Mouse (Mus musculus) left cerebral cortex, adult 18-20 months (tissue): ENCODE data around the gene Krtdap. TPM values are rescaled to one million over a fixed set of nuclear protein-coding genes. Genes with fewer than 3 reads are reported as not detected.
"Not testable (repeated sequence)": the region's sequence is repeated elsewhere in the genome, so short reads cannot be mapped to it uniquely, and the experiment has no call there.

ENCODE experiments used
- DNase-seq, 2 experiments: peaks; one replicate each; pipeline ENCODE4 v3.0.0; 2021 to 2022; ENCODE audit warnings: low spot score in 2 of 2, mixed read lengths in 1 of 2
- total RNA-seq, 2 experiments: library from RNA; stranded (reverse); gene quantifications; 2 replicates each; pipeline ENCODE4 v1.2.3; 2021

The Krtdap gene
- total RNA-seq, 2 experiments from 2014 or later: not detected

DNA sequence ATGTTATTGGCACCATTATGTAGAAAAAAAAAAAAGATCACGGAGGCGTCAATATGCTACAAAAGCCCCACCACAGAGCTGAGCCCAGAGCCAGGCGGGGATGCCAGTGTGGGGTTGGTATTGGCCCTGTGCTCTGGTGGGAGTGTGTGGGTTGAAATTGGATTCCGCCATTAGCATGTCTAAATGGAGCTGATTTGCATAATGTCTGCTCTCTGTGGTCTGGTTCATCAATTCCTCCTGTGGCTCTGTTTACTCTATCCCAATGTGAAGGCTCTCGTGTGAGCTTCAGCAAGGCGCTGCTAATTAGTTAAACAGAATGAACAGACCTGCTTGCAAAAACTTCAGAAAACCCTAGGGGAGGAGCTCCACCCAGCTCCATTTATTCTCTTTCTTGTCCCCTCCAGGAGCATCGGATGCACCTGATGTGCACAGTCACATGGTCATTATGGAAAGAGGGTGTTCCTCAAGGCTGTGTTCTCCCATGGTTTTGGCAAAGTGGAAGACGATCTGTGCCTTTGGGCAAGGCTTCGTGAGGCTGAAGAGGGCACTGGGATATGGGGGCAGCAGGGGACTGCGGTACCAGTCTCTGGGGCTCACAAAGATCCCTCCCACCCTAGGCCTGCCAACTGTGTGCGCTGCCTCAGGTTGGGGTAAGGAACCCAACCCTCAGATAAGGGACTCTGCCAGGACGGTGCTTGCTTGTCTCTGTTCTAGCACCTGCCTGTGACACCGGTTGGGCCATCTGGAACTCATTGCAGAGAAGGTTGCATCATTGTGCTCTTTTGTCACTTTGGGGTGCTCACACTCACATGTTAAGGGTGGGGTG is 1.8 kb upstream of the Krtdap start:
- DNase-seq: no peak

DNA sequence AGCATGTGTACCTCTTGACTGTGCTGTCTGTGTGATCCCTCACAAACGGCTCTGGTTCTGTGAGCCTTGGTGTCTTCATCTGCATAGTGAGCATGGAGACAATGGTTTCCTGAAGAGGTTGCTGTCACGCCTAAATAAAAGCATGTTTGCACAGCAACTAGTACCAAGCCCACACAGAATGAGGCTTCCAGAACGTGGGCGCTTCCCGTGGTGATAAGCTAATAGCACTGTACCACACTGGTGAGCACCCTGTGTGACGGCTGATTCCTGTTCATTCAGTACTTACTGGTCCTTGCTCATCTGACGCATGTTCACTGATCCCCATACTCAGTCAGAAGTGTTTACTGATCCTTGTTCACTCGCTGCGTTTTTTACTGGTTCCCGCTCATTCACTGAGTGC is 2.4 kb downstream of the Krtdap start:
- DNase-seq: no peak

DNA sequence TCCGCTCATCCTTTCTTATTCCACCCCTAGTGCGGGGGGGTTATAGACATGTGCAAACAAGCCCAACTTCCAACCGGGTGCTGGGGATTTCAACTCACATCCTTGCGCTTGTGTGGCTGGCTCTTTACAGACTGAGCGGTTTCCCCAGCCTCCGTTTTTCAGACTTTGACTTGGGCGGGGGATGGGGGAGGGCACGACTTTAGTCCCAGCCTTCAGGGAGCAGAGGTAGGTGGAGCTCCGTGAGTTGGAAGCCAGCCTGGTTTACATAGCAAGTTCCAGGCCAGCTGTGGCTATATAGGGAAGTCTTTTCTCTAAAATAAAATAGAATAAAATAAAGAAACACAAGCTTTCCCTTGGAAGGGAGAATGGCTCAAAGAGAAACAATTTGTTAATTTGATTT is 4.2 kb downstream of the Krtdap start:
- no peak for DNase-seq

DNA sequence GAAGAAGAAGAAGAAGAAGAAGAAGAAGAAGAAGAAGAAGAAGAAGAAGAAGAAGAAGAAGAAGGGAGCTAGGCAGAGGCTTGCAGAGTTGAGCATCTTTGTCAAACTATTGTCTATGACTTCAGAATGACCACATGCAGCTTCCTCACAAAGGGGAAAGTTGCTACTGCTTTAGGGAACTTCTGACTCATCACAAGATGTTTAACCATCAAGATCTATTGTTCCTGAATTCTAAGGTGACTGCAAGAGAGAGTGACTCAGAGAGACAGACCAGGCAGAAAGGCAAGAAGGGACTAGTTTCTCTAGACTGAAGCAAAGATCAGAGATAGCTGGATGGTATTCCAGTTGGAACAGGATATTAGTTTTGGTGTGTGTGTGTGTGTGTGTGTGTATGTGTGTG is 7.2 kb downstream of the Krtdap start:
- no peak for DNase-seq

DNA sequence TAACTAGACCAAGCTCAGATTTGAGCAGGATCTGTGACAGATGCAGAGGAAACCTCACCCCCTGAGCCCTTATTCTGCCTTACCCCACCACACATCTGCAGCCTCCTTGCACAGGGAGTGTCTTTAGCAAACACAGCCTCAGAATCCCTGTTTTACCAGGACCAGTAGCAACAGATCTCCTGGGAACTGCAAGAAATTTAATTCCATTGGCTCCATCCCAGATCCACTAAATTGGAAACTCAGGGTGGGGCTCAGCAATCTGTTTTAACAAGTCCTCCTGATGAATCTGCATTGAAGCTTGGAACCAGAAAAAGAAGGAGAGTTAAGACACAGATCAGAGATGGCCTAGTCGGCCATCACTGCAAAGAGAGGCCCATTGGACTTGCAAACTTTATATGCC is 9.1 kb downstream of the Krtdap start:
- peak in 1 of 2 experiments; percentile 16 for DNase-seq

DNA sequence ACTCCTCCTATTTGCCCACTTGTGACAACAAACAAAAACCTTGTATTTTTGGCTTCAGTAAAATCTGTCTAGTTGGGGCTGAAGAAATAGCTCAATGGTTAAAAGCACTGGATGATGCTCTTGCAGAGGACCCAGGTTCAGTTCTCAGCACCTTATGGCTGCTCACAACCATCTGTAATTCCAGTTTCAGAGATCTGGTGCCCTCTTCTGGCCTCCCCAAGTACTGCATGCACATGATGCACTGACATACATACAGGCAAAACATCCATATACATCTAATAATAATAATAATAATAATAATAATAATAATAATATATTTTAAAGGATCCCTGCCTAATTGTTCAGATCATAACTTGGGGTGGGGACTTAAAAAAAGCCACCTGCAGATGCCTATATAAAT is 13.0 kb downstream of the Krtdap start:
- DNase-seq: no peak

DNA sequence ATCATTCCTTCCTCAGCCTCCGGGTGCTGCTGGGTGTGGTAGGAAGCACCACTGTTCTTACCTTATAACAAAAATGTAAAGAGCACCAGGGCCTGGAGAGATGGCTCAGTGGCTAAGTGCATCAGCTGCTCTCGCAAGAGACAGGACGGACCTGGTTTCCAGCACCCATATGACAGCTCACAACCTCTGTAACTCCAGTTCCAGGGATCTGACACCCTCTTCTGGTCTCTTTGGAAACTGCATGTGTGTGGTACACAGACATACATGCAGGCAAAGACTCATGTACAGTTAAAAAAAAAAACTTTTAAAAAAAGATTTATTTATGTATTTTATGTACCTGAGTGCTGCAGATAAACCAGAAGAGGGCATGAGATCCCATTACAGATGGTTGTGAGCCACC is 15.6 kb downstream of the Krtdap start:
- DNase-seq: no peak

DNA sequence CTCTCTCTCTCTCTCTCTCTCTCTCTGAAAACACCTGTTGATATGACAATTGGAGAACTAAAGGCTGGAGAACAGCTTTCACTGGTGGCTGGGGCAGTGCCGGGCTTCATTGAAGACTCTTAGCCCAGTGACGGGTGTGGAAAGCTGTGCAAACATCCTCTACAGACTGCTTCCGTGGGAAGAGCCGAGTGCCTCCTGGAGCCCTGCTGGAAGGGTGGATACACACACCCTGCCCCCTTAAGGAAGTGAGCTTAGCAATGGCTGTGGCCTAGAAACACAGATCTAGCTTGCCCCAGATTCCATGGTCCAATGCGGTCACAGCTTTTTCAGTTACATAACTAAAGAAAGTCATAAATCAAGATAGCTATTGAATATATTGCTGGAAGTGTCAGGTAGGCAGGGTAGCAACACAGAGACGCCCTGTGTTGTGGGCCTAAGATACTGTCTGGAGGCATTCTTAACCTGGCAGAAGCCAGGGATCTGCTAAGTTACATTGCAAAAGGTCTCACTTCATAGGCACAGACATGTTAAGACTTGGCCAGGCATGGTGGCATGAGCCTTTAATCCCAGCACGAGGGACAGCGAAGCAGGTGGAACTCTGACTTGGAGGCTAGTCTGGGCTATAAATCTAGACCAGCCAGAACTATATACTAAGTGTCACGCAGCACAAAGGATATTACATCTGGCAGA is 16.5 kb downstream of the Krtdap start:
- DNase-seq: no peak

DNA sequence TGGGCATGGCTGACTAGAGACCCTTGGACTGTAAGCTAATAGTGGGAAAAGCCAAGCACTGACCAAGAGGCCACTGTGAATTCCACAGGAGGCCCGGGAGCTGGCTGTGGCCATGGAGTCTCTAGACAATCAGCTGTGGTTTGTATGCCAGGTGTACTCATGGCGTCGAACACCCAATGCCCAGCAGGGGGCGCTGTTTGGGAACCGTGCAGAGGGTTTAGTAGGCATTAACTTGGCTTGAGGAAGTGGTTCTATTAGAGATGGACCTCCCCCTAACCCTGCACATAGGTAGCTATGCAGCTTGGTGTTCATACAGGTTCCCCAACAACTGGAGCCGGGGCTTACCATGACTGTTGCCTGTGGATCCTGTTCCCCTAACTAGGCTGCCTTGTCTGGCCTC is 18.2 kb downstream of the Krtdap start:
- DNase-seq: no peak

DNA sequence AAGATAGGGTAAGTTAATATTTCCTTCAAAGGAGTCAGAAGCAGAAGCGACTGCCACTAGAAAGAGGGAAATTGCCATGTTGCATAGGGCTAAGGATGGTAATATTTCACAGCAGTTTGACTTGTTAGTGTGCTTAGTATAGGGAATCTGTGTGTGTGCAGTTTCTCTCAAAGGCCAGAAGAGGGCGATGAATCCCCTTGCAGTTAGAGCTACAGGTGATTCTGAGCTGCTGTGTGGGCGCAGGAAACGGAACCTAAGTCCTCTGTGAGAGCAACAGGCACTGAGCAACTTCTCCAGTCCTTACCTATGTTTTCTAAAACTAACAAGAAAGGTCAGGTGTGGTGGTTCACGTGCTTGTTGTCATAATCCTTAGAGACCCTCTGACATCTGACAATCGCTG is 22.6 kb downstream of the Krtdap start:
- DNase-seq: no peak

DNA sequence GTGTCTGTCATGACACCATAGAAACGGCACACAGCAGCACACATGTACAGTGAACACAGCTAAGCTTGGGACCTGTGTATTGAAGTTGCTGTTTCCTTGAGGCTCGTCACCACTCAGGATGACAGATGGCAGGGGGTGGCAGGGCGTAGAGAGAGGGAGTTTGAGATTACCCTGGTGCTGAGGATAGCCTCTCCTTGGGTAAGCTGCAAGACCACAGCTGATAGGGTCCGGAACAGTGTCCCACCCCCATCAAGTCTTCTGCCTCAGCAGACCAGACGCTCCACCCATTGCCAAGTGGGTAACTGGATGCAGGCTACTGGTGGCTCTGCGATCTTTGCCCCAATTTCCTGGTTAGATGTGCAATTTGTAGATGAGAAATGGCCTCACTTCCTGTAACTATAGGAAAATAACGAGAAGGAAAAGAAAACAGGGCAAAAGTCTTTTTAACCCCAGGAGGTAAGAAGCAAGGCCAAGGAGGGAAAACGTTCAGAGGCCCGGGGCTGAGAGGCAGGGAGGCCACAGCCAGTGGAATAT is 24.1 kb downstream of the Krtdap start:
- DNase-seq: no peak

DNA sequence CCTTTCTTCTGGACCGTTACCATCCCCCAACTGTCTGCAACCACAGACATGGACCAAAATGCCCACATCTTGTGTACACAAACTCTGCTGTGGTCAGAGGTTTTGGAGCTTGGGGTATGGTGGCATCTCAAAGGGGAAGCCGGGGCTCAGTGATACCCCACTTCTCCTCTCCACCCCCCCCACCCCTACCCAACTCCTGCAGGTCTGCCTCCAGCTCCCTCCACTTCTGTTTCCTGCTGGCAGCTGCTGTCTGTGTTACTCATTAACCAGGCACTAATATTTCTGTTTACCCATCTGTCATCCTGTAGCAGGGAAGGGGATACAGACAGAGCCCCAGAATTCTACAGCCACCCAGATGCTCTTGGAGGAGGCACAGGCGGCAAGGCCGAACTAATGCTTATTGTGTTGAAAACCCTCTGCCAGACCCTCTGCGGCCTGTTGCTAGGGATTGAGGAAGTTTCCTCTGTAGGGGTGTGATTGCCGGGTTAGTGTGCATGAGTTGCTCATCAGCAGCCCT is 24.7 kb downstream of the Krtdap start:
- DNase-seq: no peak

DNA sequence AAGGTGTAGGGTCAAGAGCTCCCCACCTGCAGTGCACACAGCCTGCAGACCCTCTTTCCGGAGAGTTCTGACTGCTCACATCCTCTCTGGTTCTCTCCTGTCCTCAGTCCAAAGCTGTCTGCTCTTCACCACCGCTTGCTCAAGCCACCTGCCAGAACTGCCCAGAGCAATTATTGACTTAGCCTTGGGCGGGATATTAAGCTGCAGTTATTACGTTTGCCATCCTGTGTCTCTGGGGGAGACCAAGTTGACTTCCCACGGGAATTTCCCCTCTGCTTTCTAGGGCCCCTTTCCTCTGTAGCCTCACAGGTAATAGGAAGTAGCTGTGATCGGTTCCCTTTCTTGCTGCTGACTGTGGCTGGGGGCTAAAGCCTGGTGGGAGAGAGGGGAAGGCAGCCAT is 32.4 kb downstream of the Krtdap start:
- DNase-seq: no peak

DNA sequence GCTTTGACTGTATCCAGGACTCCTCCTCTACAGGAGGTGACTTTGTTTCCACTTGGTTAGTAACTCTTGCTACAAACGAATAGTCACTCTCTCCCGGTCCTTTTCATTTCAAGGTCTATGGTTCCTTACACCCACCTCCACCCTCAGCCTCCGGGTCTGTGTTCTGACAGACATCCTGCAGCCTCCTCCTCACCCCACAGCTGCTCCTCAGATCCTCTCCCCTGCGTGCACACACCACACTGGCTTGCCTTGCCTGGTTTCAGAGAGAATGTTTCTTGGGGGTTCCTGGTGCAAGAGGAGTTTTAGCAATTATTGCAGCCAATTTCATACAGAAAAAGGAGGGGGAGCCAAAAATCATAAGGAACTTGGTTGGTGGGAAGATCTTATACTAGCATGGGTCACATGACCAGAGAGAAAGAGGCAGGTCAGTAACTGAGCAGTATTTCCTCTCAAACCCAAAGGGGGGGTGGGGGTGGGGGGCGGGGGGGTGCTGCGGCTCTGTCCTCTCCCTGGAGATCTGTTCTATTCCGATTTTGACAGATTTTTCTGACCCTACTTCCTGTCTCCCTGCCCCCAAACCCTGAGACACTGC is 33.3 kb downstream of the Krtdap start:
- no peak for DNase-seq

DNA sequence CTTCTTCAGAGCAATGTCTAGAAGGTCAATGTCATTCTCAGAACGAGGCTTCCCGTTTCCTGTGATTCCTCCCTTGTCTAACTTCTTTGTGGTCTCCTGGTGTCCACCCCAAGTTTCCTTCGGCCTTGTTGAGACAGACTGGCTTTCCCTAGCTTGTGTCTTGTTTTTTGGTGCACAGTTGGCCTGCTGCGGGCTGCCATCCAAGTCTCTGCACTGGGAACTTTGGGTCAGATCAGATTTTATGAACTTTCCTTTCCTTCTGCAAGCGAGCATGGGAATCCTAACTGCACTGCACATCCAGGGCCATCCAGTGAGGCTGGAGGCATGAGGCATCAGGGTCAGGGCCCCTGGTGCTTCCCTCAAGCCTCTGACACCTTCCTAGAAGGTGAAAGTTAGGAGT is 33.8 kb downstream of the Krtdap start:
- DNase-seq: no peak

DNA sequence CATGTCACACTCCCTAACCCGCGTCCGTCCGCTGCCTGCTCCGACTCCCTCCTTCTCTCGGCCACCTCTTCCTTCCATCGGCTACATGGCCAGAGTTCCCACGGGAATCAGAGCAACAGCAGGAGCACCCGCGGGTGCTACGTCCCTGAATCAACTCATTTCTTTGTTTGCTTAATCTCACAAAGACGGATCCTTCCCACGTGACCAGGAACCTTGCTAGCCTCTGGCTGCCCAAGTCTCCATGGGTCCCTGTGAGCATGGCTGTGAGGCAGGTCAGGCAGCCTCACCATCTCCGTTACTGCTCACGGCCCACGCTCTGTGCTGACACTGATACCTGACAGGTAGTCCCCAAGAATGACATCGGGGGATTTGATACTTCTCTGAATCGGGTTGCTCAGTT is 36.0 kb downstream of the Krtdap start, which contains the start of gene Ffar2:
Gene Ffar2 (minus strand): TSS at position 101 of the 400 bp plus-strand sequence.
- no peak for DNase-seq

DNA sequence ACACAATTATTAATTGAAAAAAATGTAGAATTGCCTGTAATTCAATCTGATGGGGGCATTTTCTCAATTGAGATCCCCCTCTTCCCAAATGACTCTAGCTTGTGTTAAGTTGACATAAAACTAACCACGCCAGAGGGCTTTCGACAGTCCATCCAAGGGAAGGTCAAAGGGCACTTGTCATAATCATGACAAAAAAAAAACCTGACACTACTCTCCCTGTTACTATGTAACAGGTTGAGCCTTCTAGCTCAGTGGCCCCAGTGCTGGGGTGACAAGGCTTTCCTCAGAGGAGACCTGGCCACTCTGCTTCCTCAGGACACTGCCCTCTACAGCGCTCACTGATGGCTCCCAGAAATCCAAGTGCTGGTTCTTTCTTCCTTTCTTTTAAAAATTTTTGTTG is 36.6 kb downstream of the Krtdap start:
- DNase-seq: no peak

DNA sequence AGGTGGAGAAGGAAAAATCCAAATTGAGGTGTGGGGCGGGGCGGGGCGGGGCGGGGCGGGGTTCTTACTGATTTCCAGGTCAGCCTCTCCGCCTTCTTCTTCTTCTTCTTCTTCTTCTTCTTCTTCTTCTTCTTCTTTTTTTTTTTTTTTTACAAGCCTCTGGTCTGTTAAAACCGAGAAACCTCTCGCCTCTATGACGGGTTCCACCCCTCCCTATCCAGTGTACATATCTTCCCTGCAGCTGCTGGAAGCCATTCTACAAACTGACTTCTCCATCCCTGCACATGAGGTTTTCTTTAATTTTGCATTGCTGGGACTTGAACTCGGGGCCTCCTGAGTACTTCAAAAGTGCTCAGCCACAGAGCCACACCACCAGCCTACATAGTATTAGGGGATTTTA is 39.0 kb downstream of the Krtdap start:
- no peak for DNase-seq

DNA sequence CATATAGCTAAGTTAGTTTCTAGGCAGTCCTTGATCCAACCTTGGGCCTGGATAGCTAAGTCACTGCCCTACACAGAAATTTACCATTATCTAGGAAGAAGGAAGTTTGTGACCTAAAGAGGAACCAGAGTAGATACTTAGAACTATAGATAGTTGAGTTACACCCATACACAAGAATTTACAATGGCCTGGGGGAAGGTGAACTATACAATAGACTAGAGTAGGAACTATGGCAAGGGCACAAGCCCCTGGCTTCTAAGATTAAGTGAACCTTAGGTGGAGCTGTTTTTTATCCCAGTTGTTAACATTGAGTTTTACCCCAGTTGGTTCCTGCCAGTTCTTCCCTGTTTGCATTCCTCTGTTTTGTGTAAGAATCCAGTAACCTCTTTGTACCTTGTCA is 41.2 kb downstream of the Krtdap start:
- not testable (repeated sequence) for DNase-seq

DNA sequence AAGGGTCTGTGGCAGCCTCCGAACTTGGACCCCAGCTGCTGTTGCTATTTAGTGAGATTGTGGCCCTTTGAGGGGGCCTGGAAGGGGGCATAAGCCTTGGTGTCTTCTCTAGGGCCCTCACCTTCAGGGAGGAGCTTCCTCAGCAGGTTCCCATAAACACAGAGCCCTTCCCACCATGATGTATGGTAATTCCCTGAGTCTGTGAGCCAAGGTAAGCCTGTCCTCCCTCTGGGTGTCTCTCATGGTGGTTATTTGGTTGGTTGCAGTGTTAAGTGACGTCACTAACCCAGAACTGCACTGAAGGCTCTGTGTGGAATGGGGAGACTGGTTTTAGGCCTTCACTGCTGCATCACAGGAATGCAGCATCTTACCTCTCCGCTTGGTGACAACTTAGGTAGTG is 41.7 kb downstream of the Krtdap start:
- DNase-seq: no peak

DNA sequence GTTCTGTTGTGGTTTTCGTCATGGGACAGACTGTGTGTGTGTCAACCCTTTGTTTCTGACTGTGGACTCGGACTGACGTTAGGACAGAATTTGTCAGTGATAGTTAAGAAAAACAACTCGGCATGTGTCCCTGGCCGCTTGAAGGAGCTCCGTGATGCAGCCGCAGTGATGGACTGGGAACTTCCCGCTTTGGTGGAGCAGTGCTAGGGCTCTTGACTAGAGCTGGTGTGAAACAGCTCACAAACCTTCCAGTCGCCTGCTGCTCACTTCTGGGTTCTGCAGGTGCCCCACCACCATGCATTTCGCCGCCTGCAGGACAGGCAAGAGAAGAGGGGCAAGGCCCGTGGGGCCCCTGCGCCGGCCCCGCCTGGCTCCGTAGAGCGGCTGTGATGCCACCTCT is 44.6 kb downstream of the Krtdap start:
- no peak for DNase-seq

DNA sequence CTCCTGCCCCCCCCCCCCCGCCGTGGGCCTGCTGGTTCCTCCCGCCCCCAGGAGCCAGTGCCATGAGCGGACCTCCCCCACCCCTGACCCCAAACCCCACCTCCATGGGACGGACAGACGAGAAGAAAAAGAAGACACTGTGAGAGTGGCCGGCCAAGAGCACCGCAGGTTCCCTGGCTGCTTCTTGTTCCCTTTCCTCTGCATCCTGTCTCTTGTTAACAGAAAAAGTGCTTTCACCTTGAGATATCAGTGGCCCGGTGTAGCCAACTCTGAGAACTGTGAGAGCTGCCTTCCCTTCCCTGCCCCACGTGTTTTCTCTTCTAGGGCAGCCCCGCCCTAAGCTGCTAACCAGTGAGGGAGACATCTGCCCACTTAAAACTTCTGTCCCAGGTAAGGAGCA is 45.0 kb downstream of the Krtdap start:
- not testable (repeated sequence) for DNase-seq
